ENCODE assay signal across 11 mouse cellular contexts in genomic region chr13:52875541-52876325, GRCm38 (mm10). TPM values are rescaled to one million over a fixed set of nuclear protein-coding genes. Genes with fewer than 3 reads are reported as not detected.
DNase-seq lines count a peak whose midpoint lies in the region; ATAC-seq lines count a peak whose summit lies in the region.
"Had no signal": no experiment of that assay in that cellular context is flagged by ENCODE, and none has a peak within 500 bp of the region (broad histone marks: within the 10 kb centered on the region; RNA-seq: fewer than 3 reads in every experiment).

No protein-coding gene starts in this region.

- WGBS in heart, embryonic 13.5 days: 54% methylated on average over 25 of the region's 25 CpGs
- WGBS in midbrain, embryonic 14.5 days: 71% methylated on average over 25 of the region's 25 CpGs

- H3K9me3 ChIP-seq in heart, embryonic 13.5 days: no peaks in the 10 kb centered on the region
- no peaks in the 10 kb centered on the region for H3K9me3 ChIP-seq in midbrain, embryonic 14.5 days (ENCODE audit: control insufficient read depth, low read length)

- intact Hi-C loops in heart, postnatal 14 days (cut with DNase I): no loop called here

- no peak for ATAC-seq in heart, embryonic 13.5 days (ENCODE audit: extremely low read depth, insufficient number of reproducible peaks, low FRiP score, low TSS enrichment)
- ATAC-seq in midbrain, embryonic 14.5 days (ENCODE audit: low FRiP score, low TSS enrichment): no peak; the same call in 1 of the 2 replicates
- ATAC-seq: activated CD4-positive, CD25-positive, alpha-beta regulatory T cell, adult 4 months had no signal

- no peak overlapping the region for H3K4me3 ChIP-seq in heart, embryonic 13.5 days
- H3K4me3 ChIP-seq in midbrain, embryonic 14.5 days (replicated peaks; ENCODE audit: low read depth, low read length): no peak overlapping the region
- H3K4me3 ChIP-seq: left cerebral cortex, adult 2 months had no signal

- H3K27me3 ChIP-seq in heart, embryonic 13.5 days (replicated peaks): no peaks in the 10 kb centered on the region
- no peaks in the 10 kb centered on the region for H3K27me3 ChIP-seq in midbrain, embryonic 14.5 days (ENCODE audit: control insufficient read depth, insufficient read depth, low read length)

- H3K36me3 ChIP-seq in heart, embryonic 13.5 days: no peaks in the 10 kb centered on the region
- H3K36me3 ChIP-seq in midbrain, embryonic 14.5 days (ENCODE audit: control insufficient read depth, insufficient read depth, low read length): no peaks in the 10 kb centered on the region

- 0 out of 2 replicates have a peak overlapping the region, but pooled peaks have one; percentile 26 for H3K9ac ChIP-seq in heart, embryonic 13.5 days
- no peak overlapping the region for H3K9ac ChIP-seq in midbrain, embryonic 14.5 days (replicated peaks; ENCODE audit: low read length)
- H3K9ac ChIP-seq: liver, embryonic 14.5 days had no signal

- peak overlapping the region; percentile 8 for H3K4me2 ChIP-seq in heart, embryonic 13.5 days
- H3K4me2 ChIP-seq in midbrain, embryonic 14.5 days (ENCODE audit: low read length): no peak overlapping the region

- DNase-seq in heart, postnatal 14 days: no peak
- peak; percentile 71 for DNase-seq in right cerebral cortex, adult 18-20 months
- no peak for DNase-seq in right cerebral cortex, postnatal 4 days
- DNase-seq in midbrain, embryonic 14.5 days: no peak
- no peak for DNase-seq in kidney, postnatal 25 days
- DNase-seq in ovary, postnatal 36 days (ENCODE audit: low spot score): no peak
- DNase-seq: gastrocnemius, postnatal 25 days had no signal

- H3K4me1 ChIP-seq in heart, embryonic 13.5 days: peaks cover 61% of the 10 kb centered on the region
- peaks cover 6% of the 10 kb centered on the region; the same call in 1 of the 2 replicates for H3K4me1 ChIP-seq in midbrain, embryonic 14.5 days (ENCODE audit: control insufficient read depth, insufficient read depth, low read length)

- H3K27ac ChIP-seq in heart, embryonic 13.5 days (replicated peaks): no peak overlapping the region
- peak overlapping the region; percentile 55; the same call in 1 of the 2 replicates for H3K27ac ChIP-seq in midbrain, embryonic 14.5 days (replicated peaks; ENCODE audit: low read depth, low read length)
- H3K27ac ChIP-seq: left cerebral cortex, adult 2 months; liver, embryonic 14.5 days had no signal

RNA-seq across cellular contexts. Expression of gene Auh, which starts 53.7 kb away (rescaled TPM):
- polyA plus RNA-seq in heart, embryonic 13.5 days (2015; fragmentation: Nextera tagmentation; extraction: Ambion mirVana): 49.1 and 57.4 TPM in 2 replicates
- total RNA-seq in heart, postnatal 14 days (2021): 10 to 100 TPM; 92.6 to 95.8 TPM
- 49.5 and 50.4 TPM in 2 replicates for polyA plus RNA-seq in midbrain, embryonic 14.5 days (2014; fragmentation: Nextera tagmentation; extraction: Ambion mirVana)
